Mouse (Mus musculus) liver, adult 2 months (tissue): Measurements from ENCODE around the gene Cab39l.

Experiments
- CTCF ChIP-seq: fragments of 200-500 bp; IDR thresholded peaks from 2 replicates; pipeline ENCODE4 v1.5.1; 2011; ENCODE audit warnings: low read depth, low read length, control low read depth
- POLR2A ChIP-seq: fragments of 200-500 bp; IDR thresholded peaks from 2 replicates; pipeline ENCODE4 v1.6.1; 2011; ENCODE audit warnings: low read length, control low read depth; ENCODE audit not compliant: insufficient read depth; ENCODE audit errors: extremely low read depth

DNA sequence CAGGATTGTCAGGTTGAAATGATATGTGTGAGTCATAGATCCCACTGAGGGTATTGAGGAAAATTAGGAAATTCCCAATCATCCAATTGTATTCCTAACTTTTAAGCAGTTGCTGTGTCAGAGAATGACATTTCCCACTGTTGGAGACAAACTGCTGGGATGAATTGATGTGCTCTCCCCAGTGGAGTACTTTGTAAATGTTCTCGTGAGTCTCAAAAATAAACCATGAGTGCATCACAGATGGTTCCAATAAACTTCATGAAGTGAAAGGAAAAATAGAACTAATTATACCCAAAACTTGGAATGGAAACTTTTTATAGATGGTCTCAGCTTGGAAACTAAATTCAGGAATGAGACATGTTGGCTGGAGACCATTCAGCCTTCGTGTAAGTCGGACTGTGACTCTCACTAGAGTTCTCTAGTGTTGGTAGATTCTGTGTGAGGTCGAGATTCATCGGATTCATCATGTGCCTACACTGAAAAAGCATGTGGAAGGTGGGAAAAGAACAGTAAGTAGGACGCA lies 73.2 kb downstream of the Cab39l start:
- TF ChIP-seq CTCF (no peak), POLR2A (no peak)
